8 mouse cellular contexts compared by ENCODE assay signal in genomic region chr4:118437829-118438253, GRCm38 (mm10). TPM values are rescaled to one million over a fixed set of nuclear protein-coding genes. Genes with fewer than 3 reads are reported as not detected.
DNase-seq lines count a peak whose midpoint lies in the region; ATAC-seq and TF ChIP-seq lines count a peak whose summit lies in the region.

No protein-coding gene starts in this region.

- H3K9me3 ChIP-seq in embryonic facial prominence, embryonic 13.5 days, result no peaks in the 10 kb centered on the region
- no peaks in the 10 kb centered on the region for H3K9me3 ChIP-seq in liver, embryonic 12.5 days (replicated peaks)
- no peaks in the 10 kb centered on the region for H3K9me3 ChIP-seq in neural tube, embryonic 14.5 days (ENCODE audit: control insufficient read depth, low read length)

- no peaks in the 10 kb centered on the region for H3K27me3 ChIP-seq in kidney, adult 2 months (replicated peaks; ENCODE audit: control insufficient read depth, insufficient read depth, low read length)
- no peaks in the 10 kb centered on the region for H3K27me3 ChIP-seq in embryonic facial prominence, embryonic 13.5 days
- H3K27me3 ChIP-seq in liver, embryonic 12.5 days (replicated peaks), result no peaks in the 10 kb centered on the region
- no peaks in the 10 kb centered on the region for H3K27me3 ChIP-seq in neural tube, embryonic 14.5 days (ENCODE audit: control insufficient read depth, insufficient read depth, low read length)

- DNase-seq in kidney, adult 2 months, result peak; percentile 24
- no peak for DNase-seq in kidney, adult 8-10 months
- DNase-seq in heart, postnatal 36 days, result peak; percentile 23 to 33
- no peak for DNase-seq in right cerebral cortex, postnatal 14 days

- peak overlapping the region; percentile 97 for H3K4me2 ChIP-seq in embryonic facial prominence, embryonic 13.5 days
- H3K4me2 ChIP-seq in liver, embryonic 12.5 days, result peak overlapping the region; percentile 94
- peak overlapping the region; percentile 98 for H3K4me2 ChIP-seq in neural tube, embryonic 14.5 days (ENCODE audit: low read depth, low read length)

- no peak for ATAC-seq in embryonic facial prominence, embryonic 13.5 days (ENCODE audit: insufficient number of reproducible peaks, insufficient read depth, low FRiP score, low TSS enrichment, low read depth)
- ATAC-seq in liver, embryonic 12.5 days, result peak; percentile 28
- ATAC-seq in neural tube, embryonic 14.5 days (ENCODE audit: low read depth), result peak; percentile 22; the same call in 1 of the 2 replicates
- no peak for ATAC-seq in monocyte, adult 5-6 weeks (replicated peaks; ENCODE audit: insufficient number of reproducible peaks, low FRiP score, low TSS enrichment, poor library complexity, severe bottlenecking)

- no peaks in the 10 kb centered on the region for H3K36me3 ChIP-seq in kidney, adult 2 months (ENCODE audit: control insufficient read depth, insufficient read depth, low read length)
- peaks cover 27% of the 10 kb centered on the region for H3K36me3 ChIP-seq in embryonic facial prominence, embryonic 13.5 days
- peaks cover 35% of the 10 kb centered on the region for H3K36me3 ChIP-seq in liver, embryonic 12.5 days
- H3K36me3 ChIP-seq in neural tube, embryonic 14.5 days (ENCODE audit: control insufficient read depth, insufficient read depth, low read length), result peaks cover 7% of the 10 kb centered on the region; the same call in 1 of the 2 replicates

- H3K27ac ChIP-seq in kidney, adult 2 months (ENCODE audit: insufficient read depth, low read depth, low read length), result no peak overlapping the region; the same call in 1 of the 2 replicates
- peak overlapping the region; percentile 92 for H3K27ac ChIP-seq in embryonic facial prominence, embryonic 13.5 days
- H3K27ac ChIP-seq in liver, embryonic 12.5 days, result peak overlapping the region; percentile 93
- H3K27ac ChIP-seq in neural tube, embryonic 14.5 days (ENCODE audit: low read depth, low read length), result peak overlapping the region; percentile 80

- TF ChIP-seq CTCF in kidney, adult 2 months (conservative IDR thresholded peaks at IDR 0.05; ENCODE audit: insufficient read depth, insufficient read length, low read depth, low read length), result no peak

- peak overlapping the region; percentile 91 for H3K9ac ChIP-seq in embryonic facial prominence, embryonic 13.5 days
- peak overlapping the region; percentile 98 for H3K9ac ChIP-seq in liver, embryonic 12.5 days
- peak overlapping the region; percentile 53 for H3K9ac ChIP-seq in neural tube, embryonic 14.5 days (replicated peaks; ENCODE audit: low read depth, low read length)

- TF ChIP-seq POLR2A in kidney, adult 2 months (IDR thresholded peaks at IDR 0.05; ENCODE audit: low read depth, low read length), result no peak

- 19% methylated on average over 12 of the region's 12 CpGs for WGBS in kidney, adult 2 months
- 8% methylated on average over 12 of the region's 12 CpGs for WGBS in embryonic facial prominence, embryonic 13.5 days
- 12% methylated on average over 12 of the region's 12 CpGs for WGBS in liver, embryonic 12.5 days (ENCODE audit: insufficient replicate concordance)
- WGBS in neural tube, embryonic 14.5 days, result 8% methylated on average over 11 of the region's 12 CpGs

- H3K4me1 ChIP-seq in kidney, adult 2 months (ENCODE audit: control insufficient read depth, insufficient read depth, low read length), result peaks cover 2% of the 10 kb centered on the region; the same call in 1 of the 2 replicates
- H3K4me1 ChIP-seq in embryonic facial prominence, embryonic 13.5 days, result peaks cover 35% of the 10 kb centered on the region
- peaks cover 45% of the 10 kb centered on the region for H3K4me1 ChIP-seq in liver, embryonic 12.5 days
- peaks cover 6% of the 10 kb centered on the region; the same call in 1 of the 2 replicates for H3K4me1 ChIP-seq in neural tube, embryonic 14.5 days (ENCODE audit: control insufficient read depth, insufficient read depth, low read length)

- intact Hi-C loops in heart, postnatal 36 days (cut with DNase I), result no loop called here

- peak overlapping the region; percentile 16; the same call in 1 of the 2 replicates for H3K4me3 ChIP-seq in kidney, adult 2 months (ENCODE audit: insufficient read depth, low read depth, low read length)
- peak overlapping the region; percentile 70 for H3K4me3 ChIP-seq in embryonic facial prominence, embryonic 13.5 days
- peak overlapping the region; percentile 94 for H3K4me3 ChIP-seq in liver, embryonic 12.5 days
- H3K4me3 ChIP-seq in neural tube, embryonic 14.5 days (ENCODE audit: low read depth, low read length), result peak overlapping the region; percentile 41

RNA-seq across cellular contexts. Expression of gene Cdc20, which starts 0.7 kb away (rescaled TPM):
- 3.1 and 3.6 TPM in 2 replicates for polyA plus RNA-seq in kidney, adult 2 months (2012; rRNA removed)
- polyA plus RNA-seq in embryonic facial prominence, embryonic 13.5 days (2015; fragmentation: Nextera tagmentation; extraction: Ambion mirVana), result 225 and 247 TPM in 2 replicates
- total RNA-seq in heart, postnatal 36 days (2021), result 1 to 10 TPM; 1.8 to 2.4 TPM
- polyA plus RNA-seq in liver, embryonic 12.5 days (2016; fragmentation: Nextera tagmentation; extraction: Ambion mirVana), result 240 and 250 TPM in 2 replicates
- 13.3 and 24.0 TPM in 2 replicates for polyA plus RNA-seq in neural tube, embryonic 14.5 days (2014; fragmentation: Nextera tagmentation; extraction: Ambion mirVana)
- 1.6 to 3.6 TPM (median 2.0 TPM) in 3 replicates for total RNA-seq in monocyte, adult 5-6 weeks (2017)

RNA-seq across cellular contexts. Expression of gene Elovl1, which starts 9.9 kb away (rescaled TPM):
- 303 and 333 TPM in 2 replicates for polyA plus RNA-seq in kidney, adult 2 months (2012; rRNA removed)
- 55.7 and 62.8 TPM in 2 replicates for polyA plus RNA-seq in embryonic facial prominence, embryonic 13.5 days (2015; fragmentation: Nextera tagmentation; extraction: Ambion mirVana)
- 10 to 100 TPM; 18.4 to 22.0 TPM for total RNA-seq in heart, postnatal 36 days (2021)
- polyA plus RNA-seq in liver, embryonic 12.5 days (2016; fragmentation: Nextera tagmentation; extraction: Ambion mirVana), result 117 and 127 TPM in 2 replicates
- polyA plus RNA-seq in neural tube, embryonic 14.5 days (2014; fragmentation: Nextera tagmentation; extraction: Ambion mirVana), result 20.2 and 39.0 TPM in 2 replicates
- total RNA-seq in monocyte, adult 5-6 weeks (2017), result 47.0 to 63.4 TPM (median 61.8 TPM) in 3 replicates

RNA-seq across cellular contexts. Expression of gene Mpl, which starts 19.5 kb away (rescaled TPM):
- 0.03 and 0.11 TPM in 2 replicates for polyA plus RNA-seq in kidney, adult 2 months (2012; rRNA removed)
- 0.54 and 1.1 TPM in 2 replicates for polyA plus RNA-seq in embryonic facial prominence, embryonic 13.5 days (2015; fragmentation: Nextera tagmentation; extraction: Ambion mirVana)
- total RNA-seq in heart, postnatal 36 days (2021), result under 1 TPM; 0.16 to 0.17 TPM
- 17.4 and 19.4 TPM in 2 replicates for polyA plus RNA-seq in liver, embryonic 12.5 days (2016; fragmentation: Nextera tagmentation; extraction: Ambion mirVana)
- polyA plus RNA-seq in neural tube, embryonic 14.5 days (2014; fragmentation: Nextera tagmentation; extraction: Ambion mirVana), result 0.12 TPM in 1 of 2 replicates, not detected in the other
- 3.2 TPM in 1 of 3 replicates, not detected in the others for total RNA-seq in monocyte, adult 5-6 weeks (2017)

RNA-seq across cellular contexts. Expression of gene Med8, which starts 28.7 kb away (rescaled TPM):
- polyA plus RNA-seq in kidney, adult 2 months (2012; rRNA removed), result 27.6 and 31.0 TPM in 2 replicates
- polyA plus RNA-seq in embryonic facial prominence, embryonic 13.5 days (2015; fragmentation: Nextera tagmentation; extraction: Ambion mirVana), result 111 and 115 TPM in 2 replicates
- total RNA-seq in heart, postnatal 36 days (2021), result 10 to 100 TPM; 36.7 to 44.2 TPM
- 105 and 109 TPM in 2 replicates for polyA plus RNA-seq in liver, embryonic 12.5 days (2016; fragmentation: Nextera tagmentation; extraction: Ambion mirVana)
- polyA plus RNA-seq in neural tube, embryonic 14.5 days (2014; fragmentation: Nextera tagmentation; extraction: Ambion mirVana), result 100 and 103 TPM in 2 replicates
- 103 to 122 TPM (median 120 TPM) in 3 replicates for total RNA-seq in monocyte, adult 5-6 weeks (2017)

RNA-seq across cellular contexts. Expression of gene Szt2, which starts 28.8 kb away (rescaled TPM):
- polyA plus RNA-seq in kidney, adult 2 months (2012; rRNA removed), result 20.1 and 23.7 TPM in 2 replicates
- polyA plus RNA-seq in embryonic facial prominence, embryonic 13.5 days (2015; fragmentation: Nextera tagmentation; extraction: Ambion mirVana), result 9.9 and 10.3 TPM in 2 replicates
- 10 to 100 TPM; 11.2 to 12.9 TPM for total RNA-seq in heart, postnatal 36 days (2021)
- 4.8 and 4.9 TPM in 2 replicates for polyA plus RNA-seq in liver, embryonic 12.5 days (2016; fragmentation: Nextera tagmentation; extraction: Ambion mirVana)
- 13.7 and 14.5 TPM in 2 replicates for polyA plus RNA-seq in neural tube, embryonic 14.5 days (2014; fragmentation: Nextera tagmentation; extraction: Ambion mirVana)
- total RNA-seq in monocyte, adult 5-6 weeks (2017), result 4.9 to 16.2 TPM (median 14.5 TPM) in 3 replicates

Comparison
In these comparisons a context has a peak if more than half of its experiments do, and no peak if none do; other contexts are left out.
1. DNase-seq: peak in kidney, adult 2 months (single experiment) and heart, postnatal 36 days (2 of 2); none in kidney, adult 8-10 months (0 of 2) and right cerebral cortex, postnatal 14 days (single experiment).
2. H3K4me3 ChIP-seq: peak in every context shown above with its lines; median percentile 94 in liver, embryonic 12.5 days; 70 in embryonic facial prominence, embryonic 13.5 days; 41 in neural tube, embryonic 14.5 days; 16 in kidney, adult 2 months.
3. ATAC-seq: peak in liver, embryonic 12.5 days (single experiment) and neural tube, embryonic 14.5 days (single experiment); none in embryonic facial prominence, embryonic 13.5 days (single experiment) and monocyte, adult 5-6 weeks (single experiment).
4. Peak in every context shown above with its lines, with median percentiles within 50 percentile points of each other: H3K4me2 ChIP-seq and H3K9ac ChIP-seq.